Mouse (Mus musculus): ENCODE measurements around the gene Vwa7.

The Vwa7 gene

GRCm38 (mm10) chr17:35045807-35046680, 29.7 kb downstream of the Vwa7 start:
- no peak for DNase-seq (ENCODE audit: low spot score in 2 of 2)

GRCm38 (mm10) chr17:35046681-35047455, 30.5 kb downstream of the Vwa7 start, which contains the start of gene Msh5:
Gene Msh5, minus strand, starts transcription at chr17:35046745.
- peak; percentile 97 to 98 for DNase-seq (ENCODE audit: low spot score in 2 of 2)

GRCm38 (mm10) chr17:35047688-35048087, 31.3 kb downstream of the Vwa7 start:
- DNase-seq (ENCODE audit: low spot score in 2 of 2) = no peak

- no peak for DNase-seq (ENCODE audit: low spot score in 2 of 2)
Observed at GRCm38 (mm10) chr17:35048149-35048931, 32.0 kb downstream of the Vwa7 start.

- no peak for DNase-seq (ENCODE audit: low spot score in 2 of 2)
Observed at GRCm38 (mm10) chr17:35048932-35049440, 32.6 kb downstream of the Vwa7 start.

- DNase-seq (ENCODE audit: low spot score in 2 of 2) = peak; percentile 57 to 63
Observed at GRCm38 (mm10) chr17:35049561-35050016, 33.2 kb downstream of the Vwa7 start, which contains the start of gene Clic1. Gene Clic1, plus strand, starts transcription at chr17:35049966.

- DNase-seq (ENCODE audit: low spot score in 2 of 2) = peak; percentile 85 to 86
Observed at GRCm38 (mm10) chr17:35050126-35050750, 33.9 kb downstream of the Vwa7 start.

- DNase-seq (ENCODE audit: low spot score in 2 of 2) = peak; percentile 92 to 95
Observed at GRCm38 (mm10) chr17:35051156-35052086, 35.0 kb downstream of the Vwa7 start.

GRCm38 (mm10) chr17:35052271-35052798, 36.0 kb downstream of the Vwa7 start:
- DNase-seq (ENCODE audit: low spot score in 2 of 2) = no peak

GRCm38 (mm10) chr17:35055691-35056495, 39.5 kb downstream of the Vwa7 start:
- DNase-seq (ENCODE audit: low spot score in 2 of 2) = no peak

GRCm38 (mm10) chr17:35057090-35057489, 40.7 kb downstream of the Vwa7 start:
- no peak for DNase-seq (ENCODE audit: low spot score in 2 of 2)

- DNase-seq (ENCODE audit: low spot score in 2 of 2) = no peak
Observed at GRCm38 (mm10) chr17:35058316-35058715, 41.9 kb downstream of the Vwa7 start.

GRCm38 (mm10) chr17:35058911-35059892, 42.8 kb downstream of the Vwa7 start, which contains the start of gene Ddah2:
Gene Ddah2, plus strand, starts transcription at chr17:35059035.
- peak; percentile 91 to 93 for DNase-seq (ENCODE audit: low spot score in 2 of 2)

GRCm38 (mm10) chr17:35060071-35060470, 43.7 kb downstream of the Vwa7 start:
- no peak for DNase-seq (ENCODE audit: low spot score in 2 of 2)

GRCm38 (mm10) chr17:35060737-35061297, 44.4 kb downstream of the Vwa7 start:
- no peak for DNase-seq (ENCODE audit: low spot score in 2 of 2)

- DNase-seq (ENCODE audit: low spot score in 2 of 2) = no peak
Observed at GRCm38 (mm10) chr17:35061299-35061698, 44.9 kb downstream of the Vwa7 start.

- DNase-seq (ENCODE audit: low spot score in 2 of 2) = no peak
Observed at GRCm38 (mm10) chr17:35063466-35063865, 47.1 kb downstream of the Vwa7 start.

Data from heart, adult 9 months (tissue).